Mouse (Mus musculus) right cerebral cortex, postnatal 25 days (tissue): ENCODE measurements around the gene Grm4.

Source experiments
- DNase-seq: peaks from one replicate; pipeline ENCODE4 v3.0.0; 2022

Grm4 gene

DNA sequence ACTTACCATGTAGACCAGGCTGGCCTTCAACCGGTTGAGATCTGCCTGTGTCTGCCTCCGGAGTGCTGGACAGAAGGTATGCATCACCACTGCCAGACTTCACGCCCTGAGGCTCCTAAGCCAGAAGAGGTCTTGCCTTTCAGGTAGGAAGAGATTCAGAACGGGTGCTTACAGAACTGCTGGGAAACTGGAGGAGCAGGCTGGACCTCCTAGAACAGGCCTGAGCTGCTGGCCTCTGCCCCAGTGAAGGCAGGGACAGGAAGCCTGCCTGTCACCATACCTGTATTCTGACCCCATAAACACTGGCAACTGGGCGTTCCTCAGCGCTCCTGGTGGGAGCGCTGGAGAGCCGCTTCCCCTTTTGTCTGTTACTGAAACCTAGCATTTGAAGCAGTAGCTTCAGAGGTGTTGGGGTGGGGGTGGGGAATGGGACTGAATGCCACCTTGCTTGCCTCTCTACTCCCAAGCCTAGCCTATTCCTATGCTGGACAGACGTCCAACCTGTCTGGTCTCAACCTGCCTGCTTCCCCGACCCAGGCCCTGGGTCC lies 30.3 kb upstream of the Grm4 start:
- no peak for DNase-seq

DNA sequence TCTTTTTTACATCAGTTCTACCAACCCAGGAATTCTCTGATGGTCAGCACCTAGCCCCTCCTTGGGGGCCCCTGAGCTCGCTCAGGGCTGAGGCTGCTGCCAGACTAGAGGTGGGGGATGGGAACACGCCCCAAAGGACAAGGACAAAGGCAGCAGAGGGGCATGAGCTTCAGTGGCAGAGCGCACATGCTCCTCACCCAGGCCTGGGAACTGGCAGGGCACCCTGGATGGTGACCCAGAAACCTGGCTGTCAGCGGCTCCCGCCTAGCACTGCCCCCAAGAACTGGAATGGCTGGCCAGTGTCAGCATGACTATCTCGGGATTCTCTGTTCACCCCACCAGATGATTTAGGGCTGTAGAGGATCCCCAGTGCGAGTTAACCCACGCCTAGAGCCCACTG lies 28.0 kb upstream of the Grm4 start:
- DNase-seq: no peak

DNA sequence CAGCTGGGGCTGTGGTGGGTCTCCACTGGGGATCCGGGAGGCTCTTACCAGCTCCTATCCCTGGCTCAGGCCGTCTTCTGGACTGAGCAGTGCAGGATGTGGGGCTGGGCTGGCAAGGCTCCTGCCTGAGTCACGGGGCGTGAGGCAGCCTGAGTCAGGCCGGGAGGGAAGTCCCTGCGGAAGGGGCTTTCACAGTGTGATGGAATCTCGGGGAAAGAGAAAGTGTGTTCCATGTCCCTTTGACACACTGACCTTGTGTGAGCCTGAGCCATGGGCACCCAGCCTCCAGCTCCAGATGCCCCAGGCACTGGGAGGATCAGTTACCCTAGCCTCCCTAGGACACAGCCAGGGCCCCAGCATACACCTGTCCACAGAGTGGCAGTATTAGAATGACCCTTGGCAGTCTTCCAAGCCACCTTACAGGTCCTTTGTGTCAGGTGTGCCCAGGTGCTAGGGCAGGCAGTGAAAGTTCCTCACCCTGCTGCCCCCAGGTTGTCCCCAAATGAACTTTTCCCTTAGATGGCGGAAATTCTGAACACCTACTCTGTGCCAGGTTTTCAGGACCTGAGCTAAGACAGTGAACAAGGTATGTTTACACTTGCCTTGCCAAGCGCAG lies 26.2 kb upstream of the Grm4 start:
- DNase-seq: no peak

DNA sequence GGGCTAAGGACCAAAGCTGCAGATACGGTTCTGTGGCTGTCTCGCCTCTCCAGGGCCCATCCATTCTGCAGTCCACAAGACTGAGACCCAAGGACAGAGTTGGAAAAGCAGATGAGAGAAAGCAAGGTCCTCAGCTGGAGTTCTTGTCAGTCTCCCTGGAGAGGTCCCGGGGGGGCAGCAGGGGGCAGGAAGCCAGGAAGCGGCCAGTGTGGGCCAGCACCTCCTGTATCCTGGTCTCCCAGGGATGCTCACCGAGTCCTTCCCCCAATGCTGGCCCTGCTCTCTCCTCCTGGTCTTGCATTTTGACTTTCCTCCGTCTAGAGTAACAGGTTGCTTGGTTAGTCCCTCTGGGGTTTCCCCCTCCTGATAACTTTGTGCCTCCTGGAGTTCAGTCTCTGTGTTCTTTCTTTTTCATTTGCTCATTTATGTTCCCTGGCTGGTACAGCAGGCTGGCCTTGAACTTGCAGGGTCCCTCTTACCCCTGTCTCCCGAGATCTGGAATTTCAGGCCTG lies 25.4 kb upstream of the Grm4 start:
- DNase-seq: no peak

DNA sequence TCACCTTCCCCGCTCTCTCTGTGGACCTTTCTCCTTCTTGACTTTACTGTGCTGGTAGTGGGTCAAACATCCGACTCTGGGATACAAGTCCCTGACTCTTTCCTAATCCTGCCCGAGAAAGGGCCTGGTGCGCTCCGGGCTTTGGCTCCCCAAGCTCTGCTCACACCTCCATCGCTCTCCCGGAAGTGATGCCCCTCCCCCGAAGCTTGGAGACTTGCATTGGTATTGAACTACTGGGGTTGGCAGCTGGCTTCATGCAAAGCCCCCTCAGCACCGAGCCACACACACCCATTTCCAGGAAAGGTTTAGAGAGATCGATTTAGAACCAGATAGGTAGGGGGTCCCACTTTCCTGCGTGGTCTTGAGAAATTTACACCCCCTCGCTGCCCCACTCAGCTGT lies 24.8 kb upstream of the Grm4 start:
- no peak for DNase-seq

DNA sequence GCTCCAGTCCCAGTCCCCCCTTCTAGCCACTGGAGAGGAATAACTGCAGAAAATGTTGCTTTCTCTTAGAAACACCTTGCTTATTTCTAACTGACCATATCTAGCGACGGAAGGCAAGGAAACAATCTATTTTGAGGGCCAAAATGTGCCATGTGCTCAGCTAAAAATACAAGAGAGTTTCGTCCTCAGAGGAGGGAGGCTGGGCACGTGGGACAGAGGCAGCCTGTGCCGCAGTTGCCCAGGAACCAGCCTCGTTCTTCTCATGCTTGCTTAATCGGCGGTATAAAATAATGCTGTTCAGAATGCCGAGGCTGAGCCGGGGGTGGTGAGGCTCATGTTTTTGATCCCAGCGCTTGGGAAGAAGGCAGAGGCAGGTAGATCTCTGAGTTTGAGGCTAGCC lies 23.3 kb upstream of the Grm4 start:
- peak; percentile 44 for DNase-seq

DNA sequence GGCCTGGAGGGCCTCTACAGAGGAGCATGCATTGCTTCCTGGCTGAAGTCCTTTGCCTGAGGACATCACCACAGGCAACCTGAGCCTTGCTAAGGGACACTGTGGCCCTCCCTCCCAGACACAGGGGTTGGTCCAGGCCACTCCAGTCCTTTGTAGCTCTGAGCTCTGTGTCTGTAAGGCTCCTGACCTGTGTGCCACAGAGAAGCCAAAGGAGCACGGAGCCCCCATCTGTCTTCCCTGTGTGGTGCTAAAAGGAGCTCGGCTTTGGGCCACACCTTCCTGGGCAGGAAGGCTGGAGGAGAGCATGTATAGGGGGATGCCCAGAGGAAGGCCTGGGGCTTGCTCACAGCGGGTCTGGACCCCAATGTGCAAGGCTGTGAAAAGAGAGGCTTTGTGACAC lies 20.8 kb upstream of the Grm4 start:
- no peak for DNase-seq

DNA sequence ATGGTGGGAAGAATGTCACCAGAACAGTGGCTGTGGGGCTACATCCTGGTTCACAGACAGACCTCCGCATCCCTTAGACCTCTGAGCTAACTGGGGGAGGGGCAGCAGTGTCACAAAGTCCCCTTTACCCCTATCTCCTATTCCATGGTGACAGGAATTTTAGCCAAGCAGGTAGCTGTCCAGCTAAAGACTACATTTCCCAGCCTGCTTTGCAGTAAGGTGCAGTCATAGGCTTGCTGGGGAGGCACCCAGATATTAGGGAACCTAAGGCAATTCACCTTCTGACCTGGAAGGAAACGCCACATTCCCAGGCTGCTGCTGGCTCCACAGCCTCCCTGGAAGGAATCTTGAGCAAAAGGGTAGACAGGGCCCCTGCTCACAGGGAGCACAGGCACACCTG lies 20.1 kb upstream of the Grm4 start:
- no peak for DNase-seq

DNA sequence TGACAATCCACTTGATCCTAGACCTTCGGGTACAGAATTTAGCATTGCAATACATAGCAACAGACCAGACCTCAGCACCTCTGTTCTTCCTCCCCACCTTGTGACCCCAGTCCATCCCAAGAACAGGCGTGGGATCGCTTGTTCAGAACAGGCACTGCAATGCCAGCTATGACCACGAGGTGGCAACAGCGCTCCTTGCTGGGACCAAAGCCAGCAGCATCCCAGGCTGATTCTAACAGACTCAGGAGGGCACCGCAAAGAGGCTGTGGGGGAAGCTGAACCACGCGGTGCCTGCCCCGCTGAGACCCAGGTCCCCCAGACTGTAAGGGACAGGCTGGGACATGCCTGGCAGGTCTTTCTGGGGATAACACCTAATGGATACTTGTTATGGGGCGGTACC lies 13.5 kb upstream of the Grm4 start:
- peak; percentile 83 for DNase-seq

DNA sequence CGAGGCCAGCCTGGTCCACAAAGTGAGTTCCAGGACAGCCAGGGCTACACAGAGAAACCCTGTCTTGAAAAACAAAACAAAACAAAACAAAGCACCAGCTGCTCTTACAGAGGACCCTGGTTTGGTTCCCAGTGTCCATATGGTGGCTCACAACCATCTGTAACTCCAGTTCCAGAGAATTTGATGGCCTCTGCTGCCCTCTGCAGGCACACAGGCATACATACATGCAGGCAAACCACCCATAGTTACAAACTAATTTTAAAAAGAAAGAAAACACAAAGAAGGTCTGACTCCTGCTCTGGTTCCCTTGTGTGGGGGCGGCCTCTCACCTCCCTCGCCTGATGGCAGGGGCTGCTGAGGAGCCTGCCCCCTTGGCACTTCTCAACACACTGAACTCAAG lies 12.2 kb upstream of the Grm4 start:
- DNase-seq: no peak

DNA sequence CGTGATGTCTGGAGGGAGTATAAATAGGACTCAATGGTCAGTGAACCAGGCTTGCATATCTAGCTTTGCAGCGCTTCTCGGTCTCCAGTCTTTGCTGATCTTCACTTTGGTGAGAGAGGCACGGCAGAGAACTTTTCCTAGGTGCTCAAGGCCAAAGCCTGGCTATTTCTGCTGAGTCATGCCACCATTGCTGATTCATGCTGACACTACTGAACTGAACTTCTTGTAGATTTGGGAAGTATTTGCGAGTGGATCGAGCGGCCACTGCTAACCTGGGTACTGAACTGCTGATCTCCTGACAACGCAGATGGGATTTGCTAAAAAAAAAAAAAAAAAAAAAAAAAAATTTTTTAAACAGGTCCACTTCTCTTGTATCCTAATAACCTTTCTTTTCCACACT lies 10.9 kb upstream of the Grm4 start:
- no peak for DNase-seq

DNA sequence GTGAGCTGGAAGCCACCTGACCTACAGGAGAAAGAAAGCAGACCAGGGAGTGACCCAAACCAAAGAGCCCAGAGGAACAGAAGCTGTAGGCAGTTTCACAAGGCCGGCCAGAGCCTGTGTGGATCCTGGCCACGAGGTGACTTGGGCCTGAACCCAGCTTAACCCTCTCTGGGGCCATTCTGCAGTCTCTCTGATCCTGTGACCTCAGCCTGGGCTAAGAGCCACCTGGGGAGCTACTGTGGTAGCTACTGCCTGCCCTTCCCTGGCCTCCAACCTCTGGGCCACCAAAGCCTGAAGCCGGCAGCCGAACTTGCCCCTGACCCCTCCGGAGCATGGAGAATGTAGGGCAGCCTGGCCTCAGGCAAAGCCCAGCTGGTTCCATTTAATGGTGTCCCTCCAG lies 7.6 kb upstream of the Grm4 start:
- DNase-seq: no peak

DNA sequence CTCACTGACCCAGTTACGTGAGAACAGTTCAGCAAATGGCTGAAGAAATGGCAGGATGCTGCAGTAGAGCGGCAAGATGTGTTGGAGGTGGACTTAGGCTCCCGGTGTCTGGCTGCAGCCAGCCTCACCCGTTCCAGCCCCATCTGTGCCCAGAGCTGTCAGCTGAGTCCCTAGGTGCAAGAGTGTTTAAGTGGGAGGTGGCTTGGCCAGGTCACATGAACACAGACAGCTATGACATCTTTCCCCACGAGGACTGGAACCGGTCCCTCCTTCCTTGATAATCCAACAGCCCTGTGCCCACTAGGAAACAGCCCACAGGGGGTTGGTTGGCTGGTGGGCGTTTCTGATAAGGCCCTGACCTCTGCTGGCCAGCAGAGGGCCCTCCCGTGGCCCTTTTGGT lies 6.8 kb upstream of the Grm4 start:
- no peak for DNase-seq

DNA sequence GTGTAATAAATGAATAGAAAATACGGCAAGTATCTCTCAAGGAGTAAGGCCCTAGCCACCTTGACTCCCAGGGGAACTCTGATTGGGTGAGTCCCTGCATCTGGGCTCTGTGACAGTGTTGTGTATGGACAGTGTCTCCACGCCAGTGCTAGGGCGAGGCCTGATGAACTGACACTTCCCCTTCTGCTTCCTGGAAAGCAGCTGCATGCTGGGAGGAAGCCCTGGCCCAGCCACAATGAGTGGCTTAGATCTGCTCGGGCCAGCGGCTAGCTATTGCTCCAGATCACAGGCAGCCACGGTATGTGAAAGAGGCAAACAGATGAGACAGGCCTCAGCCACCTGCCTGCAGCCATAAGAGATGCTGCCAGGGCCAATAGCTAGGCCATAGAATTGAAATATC lies 6.0 kb upstream of the Grm4 start:
- no peak for DNase-seq

DNA sequence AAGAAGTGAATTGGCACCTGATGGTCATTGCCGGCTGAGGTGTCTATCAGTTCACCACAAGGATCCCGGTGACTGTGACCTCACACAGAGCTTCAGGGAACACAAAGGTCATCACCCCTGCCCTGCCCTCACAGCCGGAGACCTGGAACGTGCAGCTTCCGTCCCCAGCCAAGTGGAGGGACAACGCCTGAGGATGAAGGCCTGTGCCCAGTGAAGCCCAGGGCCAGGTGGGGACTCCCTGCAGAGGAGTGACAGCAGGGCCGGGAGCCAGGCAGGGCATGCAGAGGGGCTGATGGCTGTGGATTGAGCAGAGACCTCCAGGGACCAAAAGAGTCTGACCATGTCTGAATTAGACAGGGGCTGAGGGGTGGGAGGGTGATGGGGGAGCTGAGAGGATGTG lies 1.9 kb upstream of the Grm4 start:
- no peak for DNase-seq

DNA sequence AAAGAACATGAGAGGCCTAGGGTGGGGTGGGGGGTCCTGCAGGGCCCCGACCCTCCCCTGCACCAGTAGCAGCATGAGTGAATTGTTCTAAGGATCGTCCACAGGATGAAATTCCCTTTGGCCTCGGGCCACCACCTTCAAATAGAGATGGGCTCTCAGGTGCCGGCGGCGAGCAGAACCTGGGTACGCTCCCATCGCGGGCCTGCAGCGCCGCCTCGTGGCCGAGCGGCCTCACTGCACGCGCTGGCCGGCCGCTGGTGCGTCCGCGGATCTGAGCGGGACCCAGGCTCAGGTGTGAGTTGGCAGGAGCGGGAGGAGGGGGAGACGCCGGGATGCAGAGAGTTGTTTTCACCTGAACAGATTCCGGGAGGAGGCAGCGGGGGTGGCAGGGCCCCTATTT lies 646 bp downstream of the Grm4 start:
- peak; percentile 50 for DNase-seq

DNA sequence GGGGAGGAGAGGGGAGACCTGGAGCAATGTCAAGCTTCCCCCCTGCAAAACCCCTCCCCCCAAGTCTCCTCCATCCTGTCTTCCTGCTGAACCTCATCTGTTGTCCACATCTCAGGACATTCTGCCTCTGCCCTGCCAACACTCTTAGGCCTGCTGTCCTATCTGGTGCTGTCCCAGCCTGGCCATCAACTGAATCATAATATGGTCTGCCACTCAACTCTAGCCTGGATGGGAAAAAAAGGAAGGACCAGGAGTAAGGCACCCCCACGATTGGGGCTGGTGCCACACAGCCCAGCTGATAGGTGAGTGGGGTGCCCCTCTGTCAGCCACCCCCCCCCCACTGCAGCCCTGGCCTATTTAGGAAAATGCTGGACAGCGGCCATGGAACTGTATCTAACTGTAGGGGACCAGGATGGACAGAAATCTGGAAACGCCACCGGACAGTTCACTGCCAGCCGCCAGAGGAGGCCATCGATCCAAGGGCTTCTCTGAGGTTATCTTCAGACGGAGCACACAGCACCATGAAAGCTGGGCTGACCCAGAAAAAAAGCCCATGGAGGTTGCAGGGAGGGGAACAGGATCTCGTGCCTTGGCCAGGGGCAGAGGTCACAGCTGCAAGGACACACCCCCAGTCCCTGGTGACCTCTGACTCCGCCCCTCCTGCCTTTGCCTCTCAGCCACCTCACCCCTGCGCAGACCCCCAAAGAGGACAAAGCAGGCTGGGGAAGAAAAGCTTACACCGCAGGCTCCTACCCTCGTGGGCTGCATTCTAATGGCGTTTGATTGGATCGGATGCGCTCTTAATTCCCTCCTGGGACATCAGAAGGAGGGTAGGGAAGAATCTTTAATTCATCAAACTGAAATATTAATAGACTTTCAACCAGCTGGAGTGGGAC lies 2.3 kb downstream of the Grm4 start:
- DNase-seq: no peak

DNA sequence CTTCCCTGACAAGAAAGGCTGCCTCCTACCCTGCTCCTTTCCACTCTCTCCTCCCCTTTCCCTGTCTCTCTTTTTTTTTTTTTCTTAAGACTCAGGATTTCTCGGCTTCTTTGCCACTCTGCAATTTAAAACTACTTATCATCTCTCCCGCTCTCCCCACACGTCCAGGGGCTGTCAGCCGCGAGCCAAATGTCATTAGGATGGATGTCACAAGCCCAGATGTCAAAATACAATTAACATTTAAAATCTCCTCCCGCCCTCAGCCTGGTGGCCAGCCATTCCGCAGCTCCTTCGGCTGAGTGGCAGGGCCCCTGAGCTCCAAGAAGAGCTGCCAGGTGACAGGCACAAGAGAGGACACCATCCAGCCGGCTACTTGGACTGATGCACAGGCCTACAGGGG lies 2.9 kb downstream of the Grm4 start:
- DNase-seq: no peak

DNA sequence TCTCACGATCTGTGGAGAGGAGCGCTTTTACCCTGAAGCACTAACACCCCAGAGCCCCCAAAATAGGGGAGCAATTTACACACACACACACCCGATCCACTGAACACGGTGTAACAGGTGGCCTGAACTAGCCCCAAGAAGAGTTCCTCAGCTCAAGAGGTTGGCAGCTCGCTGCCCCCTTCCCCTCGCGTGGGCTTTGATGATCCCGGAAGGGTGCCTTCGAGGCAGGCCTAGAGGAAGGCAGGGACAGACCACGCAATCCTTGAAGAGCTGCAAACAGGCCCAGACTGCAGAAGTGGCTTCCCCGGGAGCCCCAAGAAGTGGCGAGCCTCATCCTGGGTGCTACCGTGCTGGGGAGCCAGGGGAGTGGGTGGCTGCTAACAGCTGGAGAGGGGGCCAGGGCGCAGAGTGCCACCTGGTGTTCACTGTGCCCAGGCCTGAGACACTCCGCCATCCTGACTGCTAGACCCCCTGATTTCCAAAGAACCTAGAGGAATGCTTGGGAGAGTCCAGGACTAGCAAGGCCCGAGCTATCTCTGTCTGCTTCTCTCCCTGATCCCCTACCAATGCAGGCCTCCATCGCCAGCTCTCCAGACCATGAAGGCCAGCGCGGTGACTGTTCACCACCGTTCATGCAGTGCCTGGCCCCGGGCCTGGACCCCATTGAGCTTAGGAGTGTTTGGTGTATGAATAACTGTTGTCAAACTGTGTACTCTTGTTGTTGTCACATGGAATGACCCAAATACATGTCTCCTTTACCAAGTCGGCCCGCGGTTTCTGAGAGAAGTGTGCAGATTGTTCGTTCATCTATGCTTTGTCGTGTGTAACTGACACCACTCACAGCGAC lies 7.1 kb downstream of the Grm4 start:
- DNase-seq: no peak

DNA sequence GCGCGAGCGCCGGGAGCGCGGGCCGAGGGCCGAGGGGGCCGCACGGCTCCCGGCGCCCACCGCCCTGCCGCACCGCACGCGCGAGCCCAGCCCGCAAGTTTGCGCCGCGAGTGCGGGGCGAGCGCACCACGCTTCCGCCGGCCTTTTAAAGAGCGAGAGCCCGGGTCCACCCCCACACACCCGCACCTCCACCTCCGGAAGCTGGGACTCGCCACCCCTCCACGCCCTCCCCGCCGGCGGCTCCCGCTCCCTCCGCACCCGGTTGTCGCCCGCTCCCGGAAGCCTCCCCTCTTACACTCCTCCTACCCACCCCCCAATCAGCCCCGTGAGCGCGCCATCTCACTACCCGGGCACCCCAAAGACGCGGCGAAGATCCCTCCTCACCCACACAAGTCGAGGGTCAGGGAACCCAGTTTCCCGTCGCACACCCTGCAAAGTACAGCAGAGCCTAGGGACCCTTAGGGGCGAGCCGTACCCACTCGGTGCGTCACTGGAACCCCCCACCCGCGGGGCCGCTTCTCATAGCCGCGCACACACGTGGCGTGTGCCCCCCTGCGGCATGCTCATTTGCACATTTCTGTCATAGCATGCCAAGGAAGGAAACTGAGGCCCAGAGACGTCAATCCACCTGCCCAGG lies 7.8 kb downstream of the Grm4 start:
- DNase-seq: peak; percentile 41

DNA sequence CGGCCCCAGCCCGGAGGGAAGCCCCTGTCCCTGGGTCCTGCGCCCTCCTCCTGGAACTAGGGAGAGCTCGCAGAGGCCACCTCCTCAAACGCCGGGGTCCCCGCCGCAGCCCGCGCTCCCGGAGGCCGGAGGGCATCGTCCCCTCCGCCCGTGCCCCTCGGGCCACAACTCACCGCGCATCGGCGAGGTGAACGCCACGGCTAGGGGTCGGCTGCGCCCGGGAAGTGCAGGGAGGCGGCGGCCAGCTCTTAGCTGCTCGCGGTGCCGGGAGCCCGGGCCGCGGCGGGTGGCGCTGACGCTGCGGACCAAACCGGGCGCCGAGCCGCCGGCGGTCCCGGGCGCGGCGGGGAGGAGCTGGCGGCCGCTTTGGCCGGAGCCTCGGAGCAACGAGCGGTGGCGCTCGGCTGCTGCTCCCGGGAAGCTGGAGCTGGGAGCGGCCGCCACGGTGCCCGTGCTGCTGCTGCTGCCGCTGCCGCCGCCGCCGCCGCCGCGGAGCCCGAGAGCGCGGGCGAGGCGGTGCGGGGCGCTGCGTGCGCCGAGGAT lies 8.5 kb downstream of the Grm4 start:
- peak; percentile 53 for DNase-seq

DNA sequence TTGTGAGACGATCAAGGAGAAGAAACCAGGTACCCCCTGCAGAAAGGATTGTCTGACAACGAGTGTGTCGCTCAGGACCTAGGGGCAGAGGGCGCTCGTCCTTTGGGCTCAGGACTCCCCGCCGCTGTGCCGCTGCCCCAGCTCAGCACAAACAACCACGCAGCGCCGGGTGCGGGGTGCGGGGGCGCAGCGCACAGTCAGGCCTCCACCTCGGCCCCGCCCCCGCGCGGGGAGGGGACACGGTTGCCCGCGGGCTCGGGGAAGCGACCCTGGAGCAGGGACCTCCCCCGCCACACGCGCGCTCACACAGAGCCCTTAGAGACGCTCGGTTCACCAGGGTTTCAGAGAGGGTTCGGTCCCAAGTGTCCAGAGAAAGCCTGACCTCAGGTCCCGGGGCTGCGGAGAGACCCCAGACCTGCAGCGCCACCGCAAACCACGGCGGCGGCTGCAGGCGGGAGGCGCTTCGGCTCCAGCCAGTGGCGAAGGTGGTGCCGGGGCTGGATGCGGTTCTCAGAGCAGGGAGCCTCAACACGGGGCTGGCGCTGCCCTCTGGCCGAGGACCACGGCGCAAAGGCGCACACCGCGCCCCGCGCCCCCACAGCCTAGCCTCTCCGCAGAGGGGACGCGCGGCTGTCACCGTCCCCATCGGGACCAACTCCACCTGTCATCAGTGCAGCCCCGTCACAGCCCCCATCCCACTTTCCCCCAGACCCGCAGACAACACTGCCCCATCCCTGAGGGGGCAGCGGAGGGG lies 9.2 kb downstream of the Grm4 start:
- DNase-seq: peak; percentile 56
